Mouse (Mus musculus) ES-E14 (cell line): ENCODE measurements at regions not wholly inside any gene's neighbourhood (a gene's known extent, or its start where the extent isn't known, plus 50 kb on each side); places are given as distances from the start of the nearest gene placed in this dataset.

Experiments
- DNase-seq: peaks from one replicate; pipeline ENCODE4 v3.0.0-alpha.2; 2013; ENCODE audit warnings: low read depth, low spot score
- H3K27ac ChIP-seq: 2 replicates; pipeline ENCODE4 v1.5.1; 2012; ENCODE audit warnings: low read depth, mild to moderate bottlenecking, low read length, moderate library complexity, mixed read lengths; ENCODE audit not compliant: poor library complexity, insufficient read depth, severe bottlenecking
- H3K36me3 ChIP-seq: 2 replicates; pipeline ENCODE4 v1.6.1; 2012; ENCODE audit warnings: mild to moderate bottlenecking, low read length, moderate library complexity, mixed read lengths; ENCODE audit not compliant: control insufficient read depth, poor library complexity, insufficient read depth, severe bottlenecking
- H3K4me1 ChIP-seq, 2 experiments: fragments of 150-350 bp in 1 of 2; sonication (generic) in 1 of 2; 2 replicates each; pipeline ENCODE4 v1.6.1; 2012; ENCODE audit warnings: low read length in 2 of 2, mild to moderate bottlenecking in 1 of 2, mixed read lengths in 1 of 2; ENCODE audit not compliant: control insufficient read depth in 2 of 2, insufficient read depth in 2 of 2, poor library complexity in 1 of 2
- H3K4me3 ChIP-seq, 2 experiments: fragments of 150-350 bp in 1 of 2; sonication (generic) in 1 of 2; 2 replicates each; pipeline ENCODE4 v1.5.1; 2012; ENCODE audit warnings: low read length in 2 of 2, low read depth in 1 of 2, mild to moderate bottlenecking in 1 of 2, mixed read lengths in 1 of 2; ENCODE audit not compliant: insufficient read depth in 1 of 2, poor library complexity in 1 of 2, severe bottlenecking in 1 of 2
- H3K9ac ChIP-seq: 2 replicates; pipeline ENCODE4 v1.6.1; 2012; ENCODE audit warnings: low read depth, mild to moderate bottlenecking, low read length, mixed read lengths; ENCODE audit not compliant: poor library complexity, insufficient read depth, severe bottlenecking
- H3K9me3 ChIP-seq: fragments of 150-350 bp; sonication (generic); 2 replicates; pipeline ENCODE4 v1.6.1; 2012; ENCODE audit warnings: low read depth, mild to moderate bottlenecking, low read length; ENCODE audit not compliant: control insufficient read depth, insufficient read depth
- CHD2 ChIP-seq: IDR thresholded peaks from 2 replicates; pipeline ENCODE4 v1.6.1; 2014; ENCODE audit warnings: mild to moderate bottlenecking, low read depth, low read length, inconsistent platforms
- HCFC1 ChIP-seq: IDR thresholded peaks from 2 replicates; pipeline ENCODE4 v1.6.1; 2012; ENCODE audit warnings: low read length, inconsistent platforms, borderline replicate concordance; ENCODE audit not compliant: insufficient read depth
- MAFK ChIP-seq: IDR thresholded peaks from 2 replicates; pipeline ENCODE4 v1.6.1; 2014; ENCODE audit warnings: mild to moderate bottlenecking, low read depth, low read length, inconsistent platforms; ENCODE audit not compliant: insufficient read depth
- ZC3H11A ChIP-seq: IDR thresholded peaks from 2 replicates; pipeline ENCODE4 v1.6.1; 2012; ENCODE audit warnings: low read depth, mild to moderate bottlenecking, inconsistent platforms, low read length, borderline replicate concordance
- ZNF384 ChIP-seq: IDR thresholded peaks from 2 replicates; pipeline ENCODE4 v1.6.1; 2012; ENCODE audit warnings: low read depth, low read length, inconsistent platforms
- in situ Hi-C, 2 experiments: fragments of 600-800 bp; cut with MboI; formaldehyde crosslinking; loops; one replicate each; pipeline ENCODE4 v1.15.1; 2025; ENCODE audit warnings: low sequenced_read_pairs in 2 of 2, inconsistent platforms in 1 of 2; ENCODE audit not compliant: unreplicated experiment in 2 of 2

GRCm38 (mm10) chr7:95460889-95461288 is 710.2 kb upstream of the Tenm4 start:
- no peak for DNase-seq
- Histone ChIP-seq H3K36me3 (no peaks in the 10 kb centered on the region), H3K4me1 (no peaks in the 10 kb centered on the region), H3K9ac (no peak overlapping the region), H3K27ac (no peak overlapping the region), H3K4me3 (no peak overlapping the region), H3K9me3 (no peaks in the 10 kb centered on the region)
- no peak for TF ChIP-seq ZC3H11A
- no peak for TF ChIP-seq ZNF384
- TF ChIP-seq MAFK, result no peak
- no peak for TF ChIP-seq CHD2
- no peak for TF ChIP-seq HCFC1
- in situ Hi-C loops, result no loop called here

GRCm38 (mm10) chr7:95465506-95465905 is 705.5 kb upstream of the Tenm4 start:
- in situ Hi-C loops, result no loop called here
- Histone ChIP-seq H3K4me1 (no peaks in the 10 kb centered on the region), H3K27ac (no peak overlapping the region), H3K4me3 (no peak overlapping the region), H3K9ac (no peak overlapping the region), H3K36me3 (no peaks in the 10 kb centered on the region), H3K9me3 (no peaks in the 10 kb centered on the region)
- DNase-seq, result no peak
- TF ChIP-seq ZC3H11A (no peak), CHD2 (no peak), MAFK (no peak), HCFC1 (no peak), ZNF384 (no peak)

- in situ Hi-C loops, result no loop called here
- DNase-seq, result no peak
- TF ChIP-seq MAFK, result no peak
- TF ChIP-seq ZC3H11A, result no peak
- no peak for TF ChIP-seq ZNF384
- no peak for TF ChIP-seq HCFC1
- TF ChIP-seq CHD2, result no peak
- Histone ChIP-seq H3K9ac (no peak overlapping the region), H3K36me3 (no peaks in the 10 kb centered on the region), H3K4me1 (no peaks in the 10 kb centered on the region), H3K9me3 (peaks cover 2% of the 10 kb centered on the region; the same call in 1 of the 2 replicates), H3K4me3 (no peak overlapping the region), H3K27ac (no peak overlapping the region)
Measured at GRCm38 (mm10) chr7:95467028-95467427, 704.0 kb upstream of the Tenm4 start.

- H3K36me3 ChIP-seq, result no peaks in the 10 kb centered on the region
- DNase-seq, result no peak
- H3K9ac ChIP-seq, result no peak overlapping the region
- no peak overlapping the region for H3K4me3 ChIP-seq
- in situ Hi-C loops, result no loop called here
- no peak overlapping the region for H3K27ac ChIP-seq
- H3K9me3 ChIP-seq, result peaks cover 2% of the 10 kb centered on the region; the same call in 1 of the 2 replicates
- no peak for TF ChIP-seq MAFK
- no peaks in the 10 kb centered on the region for H3K4me1 ChIP-seq
Measured at GRCm38 (mm10) chr7:95473892-95474291, 697.2 kb upstream of the Tenm4 start.

GRCm38 (mm10) chr7:95480121-95480726 is 690.8 kb upstream of the Tenm4 start:
- Histone ChIP-seq H3K27ac (0 out of 2 replicates have a peak overlapping the region, but pooled peaks have one; percentile 50), H3K9ac (no peak overlapping the region), H3K36me3 (no peaks in the 10 kb centered on the region), H3K4me1 (peaks cover 0 to 5% of the 10 kb centered on the region in 2 experiments; a peak in 1 of 4 replicates), H3K9me3 (no peaks in the 10 kb centered on the region), H3K4me3 (no peak overlapping the region)
- TF ChIP-seq ZNF384 (no peak), CHD2 (peak; percentile 48; the same call in 1 of the 2 replicates), MAFK (0 out of 2 replicates have a peak, but pooled peaks have one; percentile 26)
- DNase-seq, result peak; percentile 71
- in situ Hi-C loops, result no loop called here
